Mouse (Mus musculus): ENCODE results near the gene Thrb. TPM values are rescaled to one million over a fixed set of nuclear protein-coding genes. Genes with fewer than 3 reads are reported as not detected.

The Thrb gene
- polyA plus RNA-seq, 1 experiment = 22.0 TPM

- no peak overlapping the region for H3K27ac ChIP-seq (replicated peaks; ENCODE audit: low read depth, low read length)
- no peak overlapping the region for H3K4me3 ChIP-seq (ENCODE audit: insufficient read depth, low read depth, low read length)
These were observed 187.2 kb downstream of the Thrb start for GRCm38 (mm10) chr14:17847211-17847610.

GRCm38 (mm10) chr14:17850355-17850754 is 190.3 kb downstream of the Thrb start:
- Histone ChIP-seq H3K4me3 (ENCODE audit: insufficient read depth, low read depth, low read length) (no peak overlapping the region), H3K4me1 (ENCODE audit: control insufficient read depth, insufficient read depth, insufficient read length, low read length) (no peaks in the 10 kb centered on the region; the same call in 1 of the 2 replicates), H3K27ac (replicated peaks; ENCODE audit: low read depth, low read length) (no peak overlapping the region)

More at GRCm38 (mm10) chr14:17847211-17847610, 187.2 kb downstream of the Thrb start:
- H3K4me1 ChIP-seq (ENCODE audit: control insufficient read depth, insufficient read depth, insufficient read length, low read length) = no peaks in the 10 kb centered on the region; the same call in 1 of the 2 replicates

- H3K4me3 ChIP-seq (ENCODE audit: insufficient read depth, low read depth, low read length) = no peak overlapping the region
- no peak overlapping the region for H3K27ac ChIP-seq (replicated peaks; ENCODE audit: low read depth, low read length)
- no peaks in the 10 kb centered on the region; the same call in 1 of the 2 replicates for H3K4me1 ChIP-seq (ENCODE audit: control insufficient read depth, insufficient read depth, insufficient read length, low read length)
These were observed 192.2 kb downstream of the Thrb start for GRCm38 (mm10) chr14:17852236-17852635.

DNA sequence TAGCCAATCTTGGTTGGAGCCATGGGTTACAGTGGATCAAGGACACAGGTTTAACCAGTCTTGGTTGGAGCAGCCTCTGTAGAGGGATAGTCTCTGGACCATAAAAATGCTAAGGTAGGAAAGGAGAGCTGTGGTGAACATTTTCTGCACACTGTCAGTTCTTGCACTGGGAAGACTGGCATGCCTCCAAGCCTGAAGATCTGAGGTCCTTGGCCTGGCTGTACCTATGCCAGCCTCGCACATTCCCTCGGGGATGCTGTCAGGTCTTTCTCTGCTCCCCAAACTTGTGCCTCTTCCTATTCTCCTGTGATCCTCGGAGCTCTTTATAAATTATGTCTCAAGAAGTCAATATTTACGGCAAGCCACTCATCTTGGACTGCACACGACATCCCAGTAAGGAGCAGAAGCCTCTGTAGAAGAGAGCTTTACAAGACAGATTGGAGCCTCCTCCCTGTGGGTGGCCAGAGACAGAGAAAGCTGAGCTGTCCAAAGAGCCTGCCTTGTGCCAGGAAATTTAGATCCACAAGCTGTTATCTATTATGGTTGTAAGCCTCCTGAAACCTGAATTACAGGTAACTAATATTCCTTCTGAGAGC is 199.8 kb downstream of the Thrb start:
- Histone ChIP-seq H3K4me1 (ENCODE audit: control insufficient read depth, insufficient read depth, insufficient read length, low read length) (no peaks in the 10 kb centered on the region), H3K4me3 (ENCODE audit: insufficient read depth, low read depth, low read length) (no peak overlapping the region), H3K27ac (replicated peaks; ENCODE audit: low read depth, low read length) (no peak overlapping the region)

- Histone ChIP-seq H3K4me1 (ENCODE audit: control insufficient read depth, insufficient read depth, insufficient read length, low read length) (no peaks in the 10 kb centered on the region), H3K27ac (replicated peaks; ENCODE audit: low read depth, low read length) (no peak overlapping the region), H3K4me3 (ENCODE audit: insufficient read depth, low read depth, low read length) (no peak overlapping the region)
These were observed 202.6 kb downstream of the Thrb start for GRCm38 (mm10) chr14:17862651-17863050.

- peak overlapping the region; percentile 65 for H3K27ac ChIP-seq (replicated peaks; ENCODE audit: low read depth, low read length)
- H3K4me1 ChIP-seq (ENCODE audit: control insufficient read depth, insufficient read depth, insufficient read length, low read length) = no peaks in the 10 kb centered on the region
- no peak overlapping the region for H3K4me3 ChIP-seq (ENCODE audit: insufficient read depth, low read depth, low read length)
These were observed 203.8 kb downstream of the Thrb start for GRCm38 (mm10) chr14:17863701-17864320.

DNA sequence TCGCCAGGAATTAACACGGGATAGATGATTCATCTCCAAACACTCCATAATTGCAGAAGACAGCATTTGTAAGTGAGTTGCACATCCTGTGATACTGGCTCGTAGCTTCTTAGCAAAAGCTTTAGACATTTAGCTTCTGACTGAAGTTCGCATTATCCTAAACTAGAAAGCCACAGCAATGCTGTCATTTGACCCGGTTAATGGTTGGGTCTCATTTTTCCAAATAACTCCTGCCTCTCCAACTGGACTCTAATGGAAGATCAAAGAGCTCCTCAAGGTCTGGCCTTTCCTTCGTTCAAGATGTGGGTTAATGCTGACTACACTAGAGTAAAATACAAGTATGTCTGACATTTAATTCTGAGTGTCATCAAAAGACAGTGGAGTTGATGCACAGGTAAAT is 208.3 kb downstream of the Thrb start:
- H3K4me3 ChIP-seq (ENCODE audit: insufficient read depth, low read depth, low read length) = no peak overlapping the region
- no peak overlapping the region for H3K27ac ChIP-seq (replicated peaks; ENCODE audit: low read depth, low read length)
- no peaks in the 10 kb centered on the region; the same call in 1 of the 2 replicates for H3K4me1 ChIP-seq (ENCODE audit: control insufficient read depth, insufficient read depth, insufficient read length, low read length)

DNA sequence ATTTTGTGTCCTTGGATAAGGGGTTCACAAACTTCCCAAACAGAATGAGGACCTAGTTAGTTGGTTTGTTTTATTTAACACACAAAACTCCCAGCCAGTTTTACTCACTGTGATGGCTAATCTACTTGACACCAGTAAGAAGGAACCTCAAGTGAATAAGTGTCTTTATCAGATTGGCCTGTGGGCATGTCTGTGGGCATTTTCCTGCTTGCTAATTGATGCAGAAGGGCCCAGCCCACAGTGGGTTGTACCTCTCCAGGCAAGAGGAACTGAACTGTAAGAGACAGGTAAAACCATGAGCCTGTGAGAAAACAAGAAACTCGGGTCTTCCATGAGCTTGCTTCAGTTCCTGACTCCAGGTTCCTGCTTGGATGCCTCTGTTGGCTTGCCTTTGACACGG is 215.9 kb downstream of the Thrb start:
- Histone ChIP-seq H3K4me1 (ENCODE audit: control insufficient read depth, insufficient read depth, insufficient read length, low read length) (no peaks in the 10 kb centered on the region; the same call in 1 of the 2 replicates), H3K4me3 (ENCODE audit: insufficient read depth, low read depth, low read length) (no peak overlapping the region), H3K27ac (replicated peaks; ENCODE audit: low read depth, low read length) (no peak overlapping the region)

- no peak overlapping the region for H3K27ac ChIP-seq (replicated peaks; ENCODE audit: low read depth, low read length)
- H3K4me1 ChIP-seq (ENCODE audit: control insufficient read depth, insufficient read depth, insufficient read length, low read length) = no peaks in the 10 kb centered on the region
- no peak overlapping the region for H3K4me3 ChIP-seq (ENCODE audit: insufficient read depth, low read depth, low read length)
These were observed 219.4 kb downstream of the Thrb start for GRCm38 (mm10) chr14:17879446-17879845.

- H3K27ac ChIP-seq (replicated peaks; ENCODE audit: low read depth, low read length) = no peak overlapping the region
- H3K4me3 ChIP-seq (ENCODE audit: insufficient read depth, low read depth, low read length) = no peak overlapping the region
- no peaks in the 10 kb centered on the region; the same call in 1 of the 2 replicates for H3K4me1 ChIP-seq (ENCODE audit: control insufficient read depth, insufficient read depth, insufficient read length, low read length)
These were observed 224.8 kb downstream of the Thrb start for GRCm38 (mm10) chr14:17884884-17885283.

- Histone ChIP-seq H3K4me1 (ENCODE audit: control insufficient read depth, insufficient read depth, insufficient read length, low read length) (no peaks in the 10 kb centered on the region; the same call in 1 of the 2 replicates), H3K27ac (replicated peaks; ENCODE audit: low read depth, low read length) (no peak overlapping the region), H3K4me3 (ENCODE audit: insufficient read depth, low read depth, low read length) (no peak overlapping the region)
These were observed 225.3 kb downstream of the Thrb start for GRCm38 (mm10) chr14:17885320-17885719.

DNA sequence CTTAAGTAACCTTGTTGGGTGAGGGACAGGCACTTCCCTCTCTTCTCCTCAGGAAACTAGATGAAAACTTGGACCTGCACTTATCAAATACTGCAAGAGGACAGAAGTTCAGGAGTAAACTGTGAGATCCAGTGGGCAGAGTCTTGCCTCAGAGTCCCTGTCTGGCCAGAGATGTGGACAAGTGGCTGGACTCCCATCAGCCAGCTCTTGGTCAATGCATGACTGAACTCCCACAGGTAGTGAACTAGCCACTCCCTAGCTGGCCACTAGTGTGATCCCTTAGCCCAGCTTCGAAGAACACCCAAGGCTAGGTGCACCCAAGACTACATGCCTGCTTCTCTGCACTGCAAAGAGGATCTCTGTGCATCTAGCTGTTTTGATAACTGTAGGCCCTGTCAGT is 234.7 kb downstream of the Thrb start:
- Histone ChIP-seq H3K4me1 (ENCODE audit: control insufficient read depth, insufficient read depth, insufficient read length, low read length) (no peaks in the 10 kb centered on the region; the same call in none of the 2 replicates), H3K4me3 (ENCODE audit: insufficient read depth, low read depth, low read length) (no peak overlapping the region), H3K27ac (replicated peaks; ENCODE audit: low read depth, low read length) (no peak overlapping the region)

GRCm38 (mm10) chr14:17899733-17900413 is 239.8 kb downstream of the Thrb start:
- H3K4me1 ChIP-seq (ENCODE audit: control insufficient read depth, insufficient read depth, insufficient read length, low read length) = peaks cover 12% of the 10 kb centered on the region
- H3K4me3 ChIP-seq (ENCODE audit: insufficient read depth, low read depth, low read length) = no peak overlapping the region
- H3K27ac ChIP-seq (replicated peaks; ENCODE audit: low read depth, low read length) = peak overlapping the region; percentile 23; the same call in 1 of the 2 replicates

- Histone ChIP-seq H3K27ac (replicated peaks; ENCODE audit: low read depth, low read length) (peak overlapping the region; percentile 23; the same call in 1 of the 2 replicates), H3K4me1 (ENCODE audit: control insufficient read depth, insufficient read depth, insufficient read length, low read length) (peaks cover 12% of the 10 kb centered on the region)
These were observed 240.3 kb downstream of the Thrb start for GRCm38 (mm10) chr14:17900414-17900795.

GRCm38 (mm10) chr14:17902426-17902825 is 242.4 kb downstream of the Thrb start:
- Histone ChIP-seq H3K27ac (replicated peaks; ENCODE audit: low read depth, low read length) (peak overlapping the region; percentile 69), H3K4me1 (ENCODE audit: control insufficient read depth, insufficient read depth, insufficient read length, low read length) (peaks cover 12% of the 10 kb centered on the region), H3K4me3 (ENCODE audit: insufficient read depth, low read depth, low read length) (no peak overlapping the region)

More at GRCm38 (mm10) chr14:17900414-17900795, 240.3 kb downstream of the Thrb start:
- no peak overlapping the region for H3K4me3 ChIP-seq (ENCODE audit: insufficient read depth, low read depth, low read length)

Data from brown adipose tissue, adult 24 weeks (tissue).